Mouse (Mus musculus): ENCODE data around the gene Astl. TPM values are rescaled to one million over a fixed set of nuclear protein-coding genes. Genes with fewer than 3 reads are reported as not detected.

Gene Astl
- polyA plus RNA-seq, 1 experiment from 2014 or later = 0.03 TPM

GRCm38 (mm10) chr2:127338012-127338411 is 427 bp upstream of the Astl start:
- no peaks in the 10 kb centered on the region for H3K36me3 ChIP-seq (replicated peaks)
- H3K9me3 ChIP-seq (replicated peaks) = no peaks in the 10 kb centered on the region
- no peak for ATAC-seq (ENCODE audit: insufficient read depth)
- peaks cover 59% of the 10 kb centered on the region for H3K27me3 ChIP-seq
- H3K27ac ChIP-seq (replicated peaks) = no peak overlapping the region
- 39% methylated on average over 7 of the region's 7 CpGs for WGBS (ENCODE audit: insufficient replicate concordance)
- no peak overlapping the region for H3K9ac ChIP-seq
- peak overlapping the region; percentile 75 for H3K4me2 ChIP-seq
- peak overlapping the region; percentile 53; the same call in 1 of the 2 replicates for H3K4me3 ChIP-seq (replicated peaks)
- H3K4me1 ChIP-seq (replicated peaks) = peaks cover 50% of the 10 kb centered on the region

DNA sequence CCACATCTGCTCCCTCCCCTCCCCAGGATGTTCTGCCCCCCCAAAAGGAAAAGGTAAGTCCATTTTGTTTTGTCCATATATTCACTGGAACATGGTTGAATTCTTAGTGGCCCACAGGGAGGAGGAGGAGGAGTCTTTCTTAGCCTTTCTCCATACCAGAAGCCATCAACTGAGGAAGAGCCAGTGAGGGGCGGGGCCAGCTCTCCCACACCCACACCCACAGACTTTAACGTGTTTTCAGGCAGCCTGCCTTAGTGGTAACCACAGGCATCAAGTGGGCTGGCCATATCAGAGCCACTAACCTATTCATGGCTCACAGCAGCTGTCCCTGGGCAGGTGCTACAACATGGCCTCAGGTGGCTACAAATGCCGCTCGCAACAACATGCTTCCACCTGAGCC is 394 bp downstream of the Astl start:
- H3K27me3 ChIP-seq = peaks cover 51% of the 10 kb centered on the region
- 47% methylated on average over 4 of the region's 4 CpGs for WGBS (ENCODE audit: insufficient replicate concordance)

GRCm38 (mm10) chr2:127339262-127339661 is 823 bp downstream of the Astl start:
- peaks cover 43% of the 10 kb centered on the region for H3K4me1 ChIP-seq (replicated peaks)
- H3K9me3 ChIP-seq (replicated peaks) = no peaks in the 10 kb centered on the region
- no peaks in the 10 kb centered on the region for H3K36me3 ChIP-seq (replicated peaks)
- WGBS (ENCODE audit: insufficient replicate concordance) = 68% methylated on average over 6 of the region's 6 CpGs
- no peak overlapping the region for H3K4me2 ChIP-seq
- H3K27ac ChIP-seq (replicated peaks) = no peak overlapping the region
- no peak overlapping the region for H3K9ac ChIP-seq
- no peak for ATAC-seq (ENCODE audit: insufficient read depth)
- peaks cover 46% of the 10 kb centered on the region for H3K27me3 ChIP-seq
- H3K4me3 ChIP-seq (replicated peaks) = no peak overlapping the region

More for the DNA sequence above, 394 bp downstream of the Astl start:
- Histone ChIP-seq H3K9me3 (replicated peaks) (no peaks in the 10 kb centered on the region), H3K4me3 (replicated peaks) (no peak overlapping the region), H3K4me2 (no peak overlapping the region), H3K36me3 (replicated peaks) (no peaks in the 10 kb centered on the region), H3K4me1 (replicated peaks) (peaks cover 46% of the 10 kb centered on the region), H3K9ac (no peak overlapping the region), H3K27ac (replicated peaks) (no peak overlapping the region)
- ATAC-seq (ENCODE audit: insufficient read depth) = no peak

DNA sequence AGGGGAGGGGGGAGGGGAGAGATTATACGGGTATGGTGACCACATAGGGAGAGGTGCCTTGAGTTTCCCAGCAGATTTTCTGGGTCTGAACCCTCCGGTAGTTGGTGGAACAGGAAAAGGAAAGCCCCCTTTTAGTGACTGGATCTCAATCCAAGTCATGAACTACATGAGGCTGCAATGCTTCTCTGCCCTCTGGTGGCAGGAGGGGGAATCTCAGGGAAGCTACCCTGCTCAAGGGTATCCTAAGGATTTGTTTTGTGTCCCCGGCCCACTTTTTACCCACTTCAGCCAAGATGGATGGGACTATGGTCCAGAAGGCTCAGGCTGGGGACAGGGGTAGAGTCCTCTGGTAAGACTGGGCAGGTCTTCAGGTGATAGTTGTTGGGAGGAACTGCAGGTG is 2.7 kb downstream of the Astl start:
- no peak for ATAC-seq (ENCODE audit: insufficient read depth)
- Histone ChIP-seq H3K27ac (replicated peaks) (no peak overlapping the region), H3K9ac (no peak overlapping the region), H3K4me3 (replicated peaks) (no peak overlapping the region), H3K4me2 (no peak overlapping the region), H3K9me3 (replicated peaks) (no peaks in the 10 kb centered on the region), H3K4me1 (replicated peaks) (peaks cover 27% of the 10 kb centered on the region), H3K36me3 (replicated peaks) (no peaks in the 10 kb centered on the region), H3K27me3 (peaks cover 27% of the 10 kb centered on the region)
- 11% methylated on average over 3 of the region's 3 CpGs for WGBS (ENCODE audit: insufficient replicate concordance)

DNA sequence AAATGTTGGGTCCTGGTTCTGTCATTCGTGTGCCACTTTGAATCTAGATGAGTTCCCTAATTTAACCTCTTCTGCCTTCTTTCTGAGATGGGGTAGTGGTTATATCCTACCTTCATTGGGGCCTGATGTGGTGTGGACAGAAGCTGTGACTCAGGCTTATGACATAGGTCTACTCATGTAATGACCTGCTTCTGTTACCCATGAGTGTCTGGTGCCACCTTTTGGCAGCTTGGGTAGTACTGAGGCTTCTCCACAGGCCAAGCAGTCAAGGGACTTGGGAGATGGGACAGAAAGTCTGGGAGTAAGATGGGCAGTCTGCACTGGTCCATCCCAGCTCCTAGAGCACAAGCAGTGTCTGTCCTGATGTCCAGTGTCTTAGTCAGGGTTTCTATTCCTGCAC is 7.9 kb downstream of the Astl start:
- Histone ChIP-seq H3K9ac (no peak overlapping the region), H3K4me2 (no peak overlapping the region), H3K4me1 (replicated peaks) (no peaks in the 10 kb centered on the region), H3K27me3 (peaks cover 22% of the 10 kb centered on the region), H3K9me3 (replicated peaks) (no peaks in the 10 kb centered on the region), H3K4me3 (replicated peaks) (no peak overlapping the region), H3K36me3 (replicated peaks) (no peaks in the 10 kb centered on the region), H3K27ac (replicated peaks) (no peak overlapping the region)
- ATAC-seq (ENCODE audit: insufficient read depth) = no peak
- WGBS (ENCODE audit: insufficient replicate concordance) = 28% methylated on average over 1 of the region's 1 CpGs

GRCm38 (mm10) chr2:127347147-127347985 is 8.9 kb downstream of the Astl start:
- Histone ChIP-seq H3K4me1 (replicated peaks) (no peaks in the 10 kb centered on the region), H3K4me3 (replicated peaks) (no peak overlapping the region), H3K9ac (no peak overlapping the region), H3K27me3 (peaks cover 18% of the 10 kb centered on the region), H3K36me3 (replicated peaks) (no peaks in the 10 kb centered on the region), H3K9me3 (replicated peaks) (no peaks in the 10 kb centered on the region), H3K4me2 (no peak overlapping the region), H3K27ac (replicated peaks) (no peak overlapping the region)
- no peak for ATAC-seq (ENCODE audit: insufficient read depth)
- WGBS (ENCODE audit: insufficient replicate concordance) = 62% methylated on average over 13 of the region's 13 CpGs

DNA sequence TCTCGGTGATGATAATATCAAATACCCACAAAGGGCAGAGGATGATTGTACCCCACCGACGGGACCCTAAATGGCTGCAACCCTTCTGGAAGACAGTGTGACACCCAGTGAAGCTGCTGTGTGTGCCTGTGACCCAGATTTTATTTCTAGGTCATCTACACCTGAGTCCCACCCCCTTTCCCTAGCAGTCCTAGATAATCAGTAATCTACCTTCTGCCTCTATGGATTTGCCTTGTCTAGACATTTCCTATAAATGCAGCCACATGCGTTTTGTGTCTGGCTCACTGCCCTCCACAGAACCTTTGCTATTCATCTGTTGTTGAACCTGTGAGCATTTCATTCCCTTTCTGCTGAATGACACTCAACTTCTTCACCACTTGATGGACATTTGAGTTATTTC is 15.4 kb downstream of the Astl start:
- Histone ChIP-seq H3K27me3 (peaks cover 52% of the 10 kb centered on the region), H3K27ac (replicated peaks) (no peak overlapping the region), H3K4me1 (replicated peaks) (no peaks in the 10 kb centered on the region), H3K36me3 (replicated peaks) (no peaks in the 10 kb centered on the region), H3K9ac (no peak overlapping the region), H3K9me3 (replicated peaks) (no peaks in the 10 kb centered on the region), H3K4me2 (no peak overlapping the region), H3K4me3 (replicated peaks) (no peak overlapping the region)
- 67% methylated on average over 4 of the region's 4 CpGs for WGBS (ENCODE audit: insufficient replicate concordance)
- ATAC-seq (ENCODE audit: insufficient read depth) = no peak

GRCm38 (mm10) chr2:127362459-127363281 is 24.2 kb downstream of the Astl start, which contains the start of gene Adra2b:
Adra2b (plus strand) TSS chr2:127363208.
- Histone ChIP-seq H3K4me3 (replicated peaks) (peak within 1 kb of the TSS; percentile 78), H3K27me3 (peaks cover 94% of the 10 kb centered on the region), H3K9ac (peak within 1 kb of the TSS; percentile 78), H3K9me3 (replicated peaks) (no peaks in the 10 kb centered on the region), H3K4me2 (peak within 1 kb of the TSS; percentile 96), H3K4me1 (replicated peaks) (peaks cover 51% of the 10 kb centered on the region), H3K27ac (replicated peaks) (peak within 1 kb of the TSS; percentile 72), H3K36me3 (replicated peaks) (peaks cover 2% of the 10 kb centered on the region; the same call in 1 of the 2 replicates)
- peak; percentile 94 for ATAC-seq (ENCODE audit: insufficient read depth)
- WGBS (ENCODE audit: insufficient replicate concordance) = under 1% methylated on average over 45 of the region's 49 CpGs

DNA sequence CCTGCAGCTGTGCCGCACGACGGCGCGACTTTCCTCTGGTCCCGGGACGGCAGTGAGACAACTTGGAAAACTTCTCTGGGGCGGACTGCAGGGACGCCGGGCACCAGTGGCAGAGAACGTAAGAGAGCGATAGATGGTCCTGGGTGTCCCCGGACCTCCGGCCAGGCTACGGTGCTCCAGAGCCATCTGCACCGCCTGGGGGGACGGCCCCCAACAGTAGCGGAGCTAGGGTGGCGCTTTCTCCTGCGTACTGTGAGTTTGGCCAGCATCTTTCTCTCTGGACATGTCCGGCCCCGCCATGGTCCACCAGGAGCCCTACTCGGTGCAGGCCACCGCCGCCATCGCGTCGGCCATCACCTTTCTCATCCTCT is 24.8 kb downstream of the Astl start:
- Histone ChIP-seq H3K4me1 (replicated peaks) (peaks cover 57% of the 10 kb centered on the region), H3K36me3 (replicated peaks) (peaks cover 8% of the 10 kb centered on the region; the same call in 1 of the 2 replicates), H3K27ac (replicated peaks) (peak overlapping the region; percentile 72), H3K9ac (peak overlapping the region; percentile 78), H3K27me3 (peaks cover 91% of the 10 kb centered on the region), H3K9me3 (replicated peaks) (no peaks in the 10 kb centered on the region), H3K4me2 (peak overlapping the region; percentile 96), H3K4me3 (replicated peaks) (peak overlapping the region; percentile 78)
- WGBS (ENCODE audit: insufficient replicate concordance) = 1% methylated on average over 28 of the region's 28 CpGs
- ATAC-seq (ENCODE audit: insufficient read depth) = peak; percentile 41

- 8% methylated on average over 20 of the region's 20 CpGs for WGBS (ENCODE audit: insufficient replicate concordance)
- ATAC-seq (ENCODE audit: insufficient read depth) = no peak
- H3K9ac ChIP-seq = peak overlapping the region; percentile 78
- peak overlapping the region; percentile 96 for H3K4me2 ChIP-seq
- H3K27ac ChIP-seq (replicated peaks) = peak overlapping the region; percentile 72
- peaks cover 12% of the 10 kb centered on the region; the same call in 1 of the 2 replicates for H3K36me3 ChIP-seq (replicated peaks)
- peaks cover 61% of the 10 kb centered on the region for H3K4me1 ChIP-seq (replicated peaks)
- H3K27me3 ChIP-seq = peaks cover 87% of the 10 kb centered on the region
- peak overlapping the region; percentile 78 for H3K4me3 ChIP-seq (replicated peaks)
- H3K9me3 ChIP-seq (replicated peaks) = no peaks in the 10 kb centered on the region
Measured at GRCm38 (mm10) chr2:127363696-127364095, 25.3 kb downstream of the Astl start.

DNA sequence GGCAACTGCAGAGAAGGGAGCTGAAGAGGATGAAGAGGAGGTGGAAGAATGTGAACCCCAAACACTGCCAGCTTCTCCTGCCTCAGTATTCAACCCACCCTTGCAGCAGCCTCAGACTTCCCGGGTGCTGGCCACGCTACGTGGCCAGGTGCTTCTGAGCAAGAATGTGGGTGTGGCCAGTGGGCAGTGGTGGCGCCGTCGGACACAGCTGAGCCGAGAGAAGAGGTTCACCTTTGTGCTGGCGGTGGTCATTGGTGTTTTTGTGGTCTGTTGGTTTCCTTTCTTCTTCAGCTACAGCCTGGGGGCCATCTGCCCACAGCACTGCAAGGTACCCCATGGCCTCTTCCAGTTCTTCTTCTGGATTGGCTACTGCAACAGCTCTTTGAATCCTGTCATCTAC is 26.0 kb downstream of the Astl start:
- WGBS (ENCODE audit: insufficient replicate concordance) = 7% methylated on average over 8 of the region's 8 CpGs
- Histone ChIP-seq H3K36me3 (replicated peaks) (peaks cover 18% of the 10 kb centered on the region; the same call in 1 of the 2 replicates), H3K27ac (replicated peaks) (peak overlapping the region; percentile 1; the same call in 1 of the 2 replicates), H3K4me2 (peak overlapping the region; percentile 96), H3K4me1 (replicated peaks) (peaks cover 69% of the 10 kb centered on the region), H3K27me3 (peaks cover 82% of the 10 kb centered on the region), H3K4me3 (replicated peaks) (peak overlapping the region; percentile 78), H3K9me3 (replicated peaks) (no peaks in the 10 kb centered on the region), H3K9ac (peak overlapping the region; percentile 78)
- ATAC-seq (ENCODE audit: insufficient read depth) = no peak

Measured in liver, embryonic 15.5 days (tissue).